Mouse (Mus musculus): Measurements from ENCODE around the gene Ranbp6.

The Ranbp6 gene

GRCm38 (mm10) chr19:29810022-29810421, 2.8 kb downstream of the Ranbp6 start:
- no peak for DNase-seq (ENCODE audit: low read depth, low spot score)

- DNase-seq (ENCODE audit: low read depth, low spot score) = peak; percentile 99
Measured at GRCm38 (mm10) chr19:29805917-29806785, 6.6 kb downstream of the Ranbp6 start, which contains the start of gene 9930021J03Rik. Gene 9930021J03Rik, minus strand, starts transcription at chr19:29805989.

- peak; percentile 49 for DNase-seq (ENCODE audit: low read depth, low spot score)
Measured at GRCm38 (mm10) chr19:29805101-29805916, 7.5 kb downstream of the Ranbp6 start.

GRCm38 (mm10) chr19:29803946-29804345, 8.8 kb downstream of the Ranbp6 start:
- DNase-seq (ENCODE audit: low read depth, low spot score) = no peak

GRCm38 (mm10) chr19:29797371-29797770, 15.4 kb downstream of the Ranbp6 start:
- DNase-seq (ENCODE audit: low read depth, low spot score) = no peak

GRCm38 (mm10) chr19:29787997-29788396, 24.8 kb downstream of the Ranbp6 start:
- no peak for DNase-seq (ENCODE audit: low read depth, low spot score)

GRCm38 (mm10) chr19:29782914-29783313, 29.9 kb downstream of the Ranbp6 start:
- no peak for DNase-seq (ENCODE audit: low read depth, low spot score)

Data from forelimb bud, embryonic 11.5 days (tissue).